Mouse (Mus musculus) kidney, postnatal 14 days (tissue): Measurements from ENCODE around the gene Omg.

Experiments used
- DNase-seq: peaks from one replicate; pipeline ENCODE4 v3.0.0; 2022; ENCODE audit warnings: mixed read lengths

Gene Omg

GRCm38 (mm10) chr11:79511970-79512369 lies 8.1 kb upstream of the Omg start:
- DNase-seq, result no peak

- DNase-seq, result no peak
These were observed 622 bp upstream of the Omg start for GRCm38 (mm10) chr11:79504506-79504905.

- DNase-seq, result no peak
These were observed 967 bp downstream of the Omg start for GRCm38 (mm10) chr11:79502917-79503316.

- DNase-seq, result no peak
These were observed 8.7 kb downstream of the Omg start for GRCm38 (mm10) chr11:79494976-79495800.

GRCm38 (mm10) chr11:79484721-79485120 lies 19.2 kb downstream of the Omg start:
- DNase-seq, result no peak

- DNase-seq, result no peak
These were observed 19.9 kb downstream of the Omg start for GRCm38 (mm10) chr11:79483876-79484528.

GRCm38 (mm10) chr11:79483392-79483791 lies 20.5 kb downstream of the Omg start:
- no peak for DNase-seq

- no peak for DNase-seq
These were observed 35.8 kb downstream of the Omg start for GRCm38 (mm10) chr11:79468097-79468496.

GRCm38 (mm10) chr11:79460756-79461450 lies 43.0 kb downstream of the Omg start:
- DNase-seq, result no peak

- no peak for DNase-seq
These were observed 44.0 kb downstream of the Omg start for GRCm38 (mm10) chr11:79459846-79460245.

- DNase-seq, result no peak
These were observed 46.0 kb downstream of the Omg start for GRCm38 (mm10) chr11:79457928-79458327.

- DNase-seq, result peak; percentile 76
These were observed 50.9 kb downstream of the Omg start for GRCm38 (mm10) chr11:79452966-79453365.
